Mouse (Mus musculus) midbrain, postnatal 0 days (tissue): Measurements from ENCODE around the gene Itgav. TPM values are rescaled to one million over a fixed set of nuclear protein-coding genes. Genes with fewer than 3 reads are reported as not detected.

ENCODE experiments used
- ATAC-seq: fragments of 200-750 bp; cut with Nextera tagmentation; 2 replicates; pipeline ENCODE4 v1.8.0; 2017; ENCODE audit warnings: moderate number of reproducible peaks, mild to moderate bottlenecking, moderate TSS enrichment, moderate library complexity; ENCODE audit not compliant: low FRiP score
- DNase-seq: peaks from one replicate; pipeline ENCODE4 v3.0.0-alpha.2; 2015; ENCODE audit warnings: low spot score
- H3K27ac ChIP-seq: fragments of 300-500 bp; sonication (generic); 2 replicates; pipeline ENCODE4 v1.5.1; 2014; ENCODE audit warnings: low read depth, mild to moderate bottlenecking, low read length, mixed read lengths
- H3K27me3 ChIP-seq: fragments of 300-500 bp; sonication (generic); 2 replicates; pipeline ENCODE4 v1.6.1; 2014; ENCODE audit warnings: low read length, control low read depth, mixed read lengths; ENCODE audit not compliant: insufficient read depth
- H3K36me3 ChIP-seq: fragments of 300-500 bp; sonication (generic); 2 replicates; pipeline ENCODE4 v1.6.1; 2014; ENCODE audit warnings: low read length, control low read depth, mixed read lengths; ENCODE audit not compliant: insufficient read depth
- H3K4me1 ChIP-seq: fragments of 300-500 bp; sonication (generic); 2 replicates; pipeline ENCODE4 v1.6.1; 2014; ENCODE audit warnings: mild to moderate bottlenecking, control low read depth, antibody characterized with exemption, low read length, mixed read lengths; ENCODE audit not compliant: insufficient read depth
- H3K4me2 ChIP-seq: fragments of 300-500 bp; sonication (generic); 2 replicates; pipeline ENCODE4 v1.6.1; 2014; ENCODE audit warnings: low read depth, mild to moderate bottlenecking, low read length, mixed read lengths; ENCODE audit not compliant: poor library complexity, severe bottlenecking
- H3K4me3 ChIP-seq: fragments of 300-500 bp; sonication (generic); 2 replicates; pipeline ENCODE4 v1.5.1; 2014; ENCODE audit warnings: low read depth, mild to moderate bottlenecking, low read length, moderate library complexity
- H3K9ac ChIP-seq: fragments of 300-500 bp; sonication (generic); replicated peaks from 2 replicates; pipeline ENCODE4 v1.6.1; 2014; ENCODE audit warnings: mild to moderate bottlenecking, low read length, moderate library complexity, mixed read lengths; ENCODE audit not compliant: poor library complexity, severe bottlenecking
- H3K9me3 ChIP-seq: fragments of 300-500 bp; sonication (generic); 2 replicates; pipeline ENCODE4 v1.6.1; 2016; ENCODE audit warnings: low read length, control low read depth
- CTCF ChIP-seq: IDR thresholded peaks from 2 replicates; pipeline ENCODE4 v1.5.1; 2016; ENCODE audit warnings: antibody characterized with exemption, mild to moderate bottlenecking
- WGBS: fragments of 180-500 bp; shearing (Covaris S2); extraction: QIAGEN DNeasy Blood & Tissue Kit; methylation state at CpG from one replicate; pipeline ENCODE4 v1.1.7; 2014; 5-methylcytosine and 5-hydroxymethylcytosine counted together
- polyA plus RNA-seq: library from polyadenylated mRNA; unstranded; fragments of >200 nt; fragmentation: Nextera tagmentation; extraction: Ambion mirVana; gene quantifications from 2 replicates; pipeline ENCODE4 v1.2.1, GENCODE M21; 2015
- total RNA-seq: library from RNA; depleted of rRNA; stranded (reverse); fragments of >200 nt; gene quantifications from 2 replicates; pipeline ENCODE4 v1.2.3, GENCODE M21; 2014; rRNA removed

Itgav gene
- total RNA-seq (30.5 and 30.7 TPM in 2 replicates), polyA plus RNA-seq (26.7 and 30.8 TPM in 2 replicates)

DNA sequence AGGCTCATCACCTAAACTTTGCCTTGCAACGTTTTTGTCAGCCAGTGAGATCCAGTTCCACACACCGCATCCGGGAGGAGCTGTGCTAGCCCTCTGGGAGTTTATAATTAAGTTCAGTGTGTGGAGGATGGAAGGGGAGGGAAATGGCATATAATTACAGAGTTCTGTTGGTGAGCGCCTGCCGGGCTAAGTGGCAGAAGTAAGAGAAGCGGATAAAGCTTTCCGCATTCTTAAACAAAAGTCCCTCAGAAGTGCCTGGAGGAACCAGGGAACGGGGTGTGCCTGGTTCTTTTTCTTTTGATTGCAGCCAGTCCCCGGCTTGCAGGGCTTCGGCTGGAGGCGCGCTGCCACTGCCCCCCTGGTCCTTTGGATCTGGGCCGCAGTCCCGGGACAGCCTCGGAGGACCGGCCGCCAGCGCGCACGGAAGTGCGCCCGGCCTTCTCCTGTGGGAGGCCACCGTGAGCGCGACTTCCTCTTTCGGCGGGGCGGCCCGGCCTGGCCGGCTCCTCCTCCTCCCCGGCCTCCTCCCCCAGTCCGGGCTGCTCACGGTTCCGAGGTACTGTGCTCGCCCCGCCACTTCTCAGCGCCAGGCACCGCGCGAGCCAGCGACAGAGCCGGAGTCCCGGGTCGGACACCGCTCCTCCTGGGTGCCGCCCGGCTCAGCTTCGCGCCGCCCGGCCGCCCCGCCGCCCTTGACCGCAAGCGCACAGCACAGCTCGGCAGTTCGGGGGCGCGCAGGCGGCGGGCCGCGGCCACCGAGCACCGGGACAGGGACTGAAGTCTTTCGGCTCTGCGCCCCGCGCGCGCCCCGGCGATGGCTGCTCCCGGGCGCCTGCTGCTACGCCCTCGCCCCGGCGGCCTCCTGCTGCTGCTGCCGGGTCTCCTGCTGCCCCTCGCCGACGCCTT is at the start of gene Itgav:
Gene Itgav, plus strand, starts transcription at position 477 of the 906 bp plus-strand sequence.
- Histone ChIP-seq H3K36me3 (no peaks in the 10 kb centered on the region), H3K9me3 (no peaks in the 10 kb centered on the region), H3K4me2 (peak within 1 kb of the TSS; percentile 66), H3K27me3 (peaks cover 4% of the 10 kb centered on the region; the same call in 1 of the 2 replicates), H3K27ac (peak within 1 kb of the TSS; percentile 73), H3K4me1 (no peaks in the 10 kb centered on the region), H3K4me3 (peak within 1 kb of the TSS; percentile 84), H3K9ac (peak within 1 kb of the TSS; percentile 67)
- DNase-seq (peak; percentile 70), ATAC-seq (peak; percentile 90)
- TF ChIP-seq CTCF: peak; percentile 35
- under 1% methylated on average over 32 of the region's 84 CpGs for WGBS

DNA sequence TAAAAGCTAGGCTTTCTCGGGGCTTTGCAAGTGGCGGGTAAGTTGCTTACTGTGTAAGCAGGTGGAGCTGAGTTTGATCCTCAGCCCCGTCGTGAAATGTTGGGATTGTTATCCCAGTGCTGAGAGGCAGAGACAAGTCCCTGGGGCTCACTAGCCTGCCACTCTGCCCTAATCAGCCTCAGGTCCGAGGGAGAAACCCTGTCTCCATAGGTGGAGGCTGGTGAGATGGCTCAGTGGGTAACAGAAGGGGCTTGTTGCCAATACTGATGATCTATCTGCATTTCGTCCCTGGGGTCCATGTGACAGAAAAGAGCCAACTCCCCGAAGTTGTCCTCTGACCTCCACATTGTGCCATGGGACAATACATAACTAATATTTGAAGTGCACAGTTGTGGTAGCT is 49.8 kb upstream of the Itgav start:
- Histone ChIP-seq H3K9ac (no peak overlapping the region), H3K4me3 (no peak overlapping the region), H3K4me2 (no peak overlapping the region), H3K36me3 (no peaks in the 10 kb centered on the region), H3K4me1 (no peaks in the 10 kb centered on the region), H3K27me3 (no peaks in the 10 kb centered on the region), H3K27ac (no peak overlapping the region), H3K9me3 (no peaks in the 10 kb centered on the region)
- no peak for DNase-seq
- no peak for ATAC-seq
- 75% methylated on average over 7 of the region's 7 CpGs for WGBS
- TF ChIP-seq CTCF: no peak

DNA sequence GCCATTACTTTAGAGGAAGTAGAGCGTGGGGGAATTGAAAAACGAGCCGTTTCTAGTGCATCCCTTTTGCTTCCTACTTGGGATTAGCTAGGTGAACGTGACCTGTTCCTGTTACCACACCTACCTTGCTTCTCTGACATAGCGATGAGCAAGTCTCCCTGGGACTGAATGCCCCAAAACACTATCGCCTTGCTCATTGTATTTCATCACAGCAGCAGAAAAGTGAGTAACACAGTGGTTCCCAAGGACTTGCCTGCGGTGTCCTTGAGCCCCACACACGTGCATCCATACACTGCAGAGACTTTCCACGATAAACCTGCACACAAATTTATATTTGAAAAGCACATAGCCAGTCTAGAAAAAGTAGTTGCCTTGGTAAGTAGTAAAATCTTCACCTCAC is 49.3 kb upstream of the Itgav start:
- no peak overlapping the region for H3K9ac ChIP-seq
- H3K4me1 ChIP-seq: no peaks in the 10 kb centered on the region
- TF ChIP-seq CTCF: no peak
- no peaks in the 10 kb centered on the region for H3K9me3 ChIP-seq
- no peak overlapping the region for H3K4me3 ChIP-seq
- H3K4me2 ChIP-seq: no peak overlapping the region
- ATAC-seq: no peak
- 92% methylated on average over 9 of the region's 9 CpGs for WGBS
- H3K27me3 ChIP-seq: no peaks in the 10 kb centered on the region
- DNase-seq: no peak
- H3K27ac ChIP-seq: no peak overlapping the region
- H3K36me3 ChIP-seq: no peaks in the 10 kb centered on the region

DNA sequence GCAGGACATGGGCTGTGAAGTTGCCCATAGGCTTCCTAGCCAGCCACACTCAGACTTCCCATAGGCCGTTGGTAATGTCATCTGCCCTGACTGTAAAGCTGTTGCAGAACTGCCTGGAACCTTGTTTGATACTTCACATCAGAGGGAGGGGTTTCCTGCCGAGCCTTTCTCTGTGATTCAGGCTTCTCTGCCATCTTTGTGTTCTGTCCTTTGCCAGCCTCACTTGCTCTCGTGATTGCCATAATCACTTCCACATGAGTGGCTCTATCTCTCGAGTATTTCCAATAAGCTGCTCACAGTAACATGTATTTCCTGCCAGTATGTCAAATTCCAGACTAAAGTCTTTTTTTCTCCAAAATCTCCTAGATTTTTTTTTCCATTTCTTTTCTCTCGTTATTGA is 48.5 kb upstream of the Itgav start:
- Histone ChIP-seq H3K4me2 (no peak overlapping the region), H3K4me3 (no peak overlapping the region), H3K4me1 (no peaks in the 10 kb centered on the region), H3K27me3 (no peaks in the 10 kb centered on the region), H3K36me3 (no peaks in the 10 kb centered on the region), H3K9me3 (no peaks in the 10 kb centered on the region), H3K9ac (no peak overlapping the region), H3K27ac (no peak overlapping the region)
- TF ChIP-seq CTCF: no peak
- no peak for ATAC-seq
- 56% methylated on average over 5 of the region's 5 CpGs for WGBS
- DNase-seq: no peak

DNA sequence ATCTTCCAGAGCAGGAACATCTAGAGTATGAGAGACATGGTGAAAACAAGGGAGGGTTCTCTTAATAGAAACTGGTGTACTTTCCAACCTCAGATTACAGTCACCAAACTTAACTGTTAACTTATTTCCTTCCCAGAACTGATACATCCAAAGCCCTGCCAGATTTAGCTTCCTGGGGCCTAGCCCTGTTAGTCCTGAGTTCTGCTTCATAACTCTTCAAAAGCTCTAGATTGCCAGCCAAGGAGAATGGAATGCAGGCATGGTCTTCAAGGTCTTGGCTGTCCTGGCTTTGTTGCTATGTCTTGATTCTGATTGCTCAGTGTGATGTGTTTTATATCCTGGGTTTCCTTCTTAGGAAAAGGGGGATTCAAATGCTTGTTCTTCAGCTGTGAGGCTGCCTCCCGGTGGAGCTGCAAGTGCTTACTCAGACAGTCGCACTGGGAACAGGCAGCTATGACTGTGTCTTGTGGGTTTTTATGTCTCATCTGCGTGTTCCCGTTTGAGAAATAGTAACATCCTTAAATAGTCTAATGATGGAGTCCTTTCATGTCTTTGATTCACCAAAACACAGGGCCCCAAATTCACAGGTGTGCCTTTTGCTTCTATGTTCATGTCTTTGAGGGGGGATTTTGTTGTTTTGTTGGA is 47.8 kb upstream of the Itgav start:
- Histone ChIP-seq H3K36me3 (no peaks in the 10 kb centered on the region), H3K4me1 (no peaks in the 10 kb centered on the region), H3K9me3 (no peaks in the 10 kb centered on the region), H3K4me3 (no peak overlapping the region), H3K27me3 (no peaks in the 10 kb centered on the region), H3K4me2 (no peak overlapping the region), H3K27ac (no peak overlapping the region), H3K9ac (no peak overlapping the region)
- 90% methylated on average over 4 of the region's 4 CpGs for WGBS
- ATAC-seq: no peak
- DNase-seq: no peak
- TF ChIP-seq CTCF: no peak

DNA sequence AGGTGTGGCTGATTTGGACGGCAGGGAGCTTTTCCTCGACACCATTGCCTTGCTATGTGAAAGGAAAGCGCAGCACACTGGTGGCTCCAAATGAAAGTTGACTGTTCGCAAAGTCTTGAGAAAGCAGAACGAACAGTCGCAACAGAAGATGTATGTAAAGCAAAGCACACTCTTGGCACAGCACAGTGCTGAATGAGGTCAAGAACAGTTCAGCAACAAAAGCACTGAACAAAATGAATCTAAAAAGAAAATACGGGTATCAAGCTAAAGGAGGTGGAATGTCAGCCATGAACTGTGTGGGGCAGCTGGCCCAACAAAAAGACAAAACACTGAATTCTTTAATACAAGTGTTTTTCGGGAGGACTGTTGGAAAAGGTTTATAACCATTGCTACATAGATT is 42.9 kb upstream of the Itgav start:
- no peak overlapping the region for H3K9ac ChIP-seq
- H3K36me3 ChIP-seq: no peaks in the 10 kb centered on the region
- no peak overlapping the region for H3K4me2 ChIP-seq
- no peak overlapping the region for H3K4me3 ChIP-seq
- H3K4me1 ChIP-seq: no peaks in the 10 kb centered on the region
- ATAC-seq: no peak
- H3K27me3 ChIP-seq: no peaks in the 10 kb centered on the region
- TF ChIP-seq CTCF: no peak
- no peak overlapping the region for H3K27ac ChIP-seq
- 86% methylated on average over 8 of the region's 8 CpGs for WGBS
- H3K9me3 ChIP-seq: no peaks in the 10 kb centered on the region
- no peak for DNase-seq
